Mouse (Mus musculus): ENCODE data around the gene Unc13b. TPM values are rescaled to one million over a fixed set of nuclear protein-coding genes. Genes with fewer than 3 reads are reported as not detected.
"Not testable (repeated sequence)": the region's sequence is repeated elsewhere in the genome, so short reads cannot be mapped to it uniquely, and the experiment has no call there.

Unc13b gene
- polyA plus RNA-seq, 1 experiment: 1.4 TPM

DNA sequence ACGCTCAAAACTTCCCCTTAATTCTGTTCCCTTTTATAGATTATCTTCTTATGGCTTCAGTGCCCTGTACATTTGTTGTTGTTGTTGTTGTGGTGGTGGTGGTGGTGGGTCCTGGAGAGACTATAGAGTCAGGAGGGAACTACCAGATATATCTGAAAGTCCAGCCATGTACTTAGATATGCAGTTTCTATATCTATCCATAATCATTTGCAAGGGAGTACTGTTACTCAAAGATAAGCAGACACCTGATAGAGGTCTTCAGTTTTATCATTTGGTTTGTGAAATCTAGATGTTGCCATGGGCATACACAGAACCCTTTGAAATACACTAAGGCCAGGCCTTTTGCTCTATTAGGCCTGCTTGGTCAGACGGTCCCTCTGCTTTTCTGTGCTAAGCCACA lies 55.8 kb downstream of the Unc13b start:
- Histone ChIP-seq H3K4me1 (ENCODE audit: control insufficient read depth, insufficient read depth, insufficient read length, low read length) (no peaks in the 10 kb centered on the region), H3K4me3 (ENCODE audit: insufficient read depth, low read depth, low read length) (no peak overlapping the region), H3K27ac (replicated peaks; ENCODE audit: low read depth, low read length) (no peak overlapping the region)

- Histone ChIP-seq H3K4me3 (ENCODE audit: insufficient read depth, low read depth, low read length) (no peak overlapping the region), H3K27ac (replicated peaks; ENCODE audit: low read depth, low read length) (no peak overlapping the region), H3K4me1 (ENCODE audit: control insufficient read depth, insufficient read depth, insufficient read length, low read length) (no peaks in the 10 kb centered on the region)
Measured at GRCm38 (mm10) chr4:43114946-43115345, 56.2 kb downstream of the Unc13b start.

- Histone ChIP-seq H3K27ac (replicated peaks; ENCODE audit: low read depth, low read length) (no peak overlapping the region), H3K4me3 (ENCODE audit: insufficient read depth, low read depth, low read length) (no peak overlapping the region), H3K4me1 (ENCODE audit: control insufficient read depth, insufficient read depth, insufficient read length, low read length) (no peaks in the 10 kb centered on the region)
Measured at GRCm38 (mm10) chr4:43116249-43116648, 57.5 kb downstream of the Unc13b start.

- Histone ChIP-seq H3K4me1 (ENCODE audit: control insufficient read depth, insufficient read depth, insufficient read length, low read length) (no peaks in the 10 kb centered on the region), H3K27ac (replicated peaks; ENCODE audit: low read depth, low read length) (no peak overlapping the region), H3K4me3 (ENCODE audit: insufficient read depth, low read depth, low read length) (no peak overlapping the region)
Measured at GRCm38 (mm10) chr4:43129750-43130149, 71.0 kb downstream of the Unc13b start.

DNA sequence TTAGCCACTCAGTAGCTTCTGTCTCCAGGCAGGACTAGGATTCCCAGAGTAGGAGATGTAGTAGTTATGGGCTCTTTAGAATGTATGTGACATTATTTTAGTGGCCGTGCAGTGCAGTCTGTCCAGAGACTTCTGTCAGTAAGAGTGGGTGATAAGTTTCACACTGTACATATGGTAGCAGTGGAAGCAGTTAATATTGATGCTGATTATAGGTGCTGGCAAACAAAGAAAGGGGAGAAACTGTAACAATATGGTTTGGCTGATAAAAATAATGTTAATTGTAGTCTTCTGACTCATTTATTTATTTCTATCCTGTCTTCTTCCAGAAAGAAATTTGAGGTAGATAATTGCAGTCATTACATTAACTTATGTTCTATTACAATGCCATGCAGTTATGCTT lies 83.9 kb downstream of the Unc13b start:
- no peak overlapping the region for H3K27ac ChIP-seq (replicated peaks; ENCODE audit: low read depth, low read length)
- no peaks in the 10 kb centered on the region for H3K4me1 ChIP-seq (ENCODE audit: control insufficient read depth, insufficient read depth, insufficient read length, low read length)
- no peak overlapping the region for H3K4me3 ChIP-seq (ENCODE audit: insufficient read depth, low read depth, low read length)

DNA sequence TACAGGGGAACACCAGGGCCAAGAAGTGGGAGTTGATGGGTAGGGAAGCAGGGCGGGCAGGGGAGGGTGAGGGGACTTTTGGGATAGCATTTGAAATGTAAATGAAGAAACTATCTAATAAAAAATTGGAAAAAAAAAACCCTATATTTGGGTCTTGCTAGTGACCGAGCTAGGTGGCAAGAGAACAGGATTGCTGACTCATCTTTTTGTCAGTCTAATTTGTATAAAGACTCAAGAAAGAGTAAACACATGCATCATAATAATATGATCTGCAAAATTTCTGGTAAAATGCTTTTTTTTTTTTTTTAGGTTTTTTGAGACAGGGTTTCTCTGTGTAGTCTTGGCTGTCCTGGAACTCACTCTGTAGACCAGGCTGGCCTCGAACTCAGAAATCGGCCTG lies 93.7 kb downstream of the Unc13b start:
- H3K4me3 ChIP-seq (ENCODE audit: insufficient read depth, low read depth, low read length); H3K27ac ChIP-seq (replicated peaks; ENCODE audit: low read depth, low read length); H3K4me1 ChIP-seq (ENCODE audit: control insufficient read depth, insufficient read depth, insufficient read length, low read length): not testable (repeated sequence)

- Histone ChIP-seq H3K4me1 (ENCODE audit: control insufficient read depth, insufficient read depth, insufficient read length, low read length) (no peaks in the 10 kb centered on the region), H3K27ac (replicated peaks; ENCODE audit: low read depth, low read length) (no peak overlapping the region), H3K4me3 (ENCODE audit: insufficient read depth, low read depth, low read length) (no peak overlapping the region)
Measured at GRCm38 (mm10) chr4:43160045-43160444, 101.3 kb downstream of the Unc13b start.

- H3K4me3 ChIP-seq (ENCODE audit: insufficient read depth, low read depth, low read length): no peak overlapping the region
- H3K4me1 ChIP-seq (ENCODE audit: control insufficient read depth, insufficient read depth, insufficient read length, low read length): no peaks in the 10 kb centered on the region
- H3K27ac ChIP-seq (replicated peaks; ENCODE audit: low read depth, low read length): no peak overlapping the region
Measured at GRCm38 (mm10) chr4:43161124-43161657, 102.4 kb downstream of the Unc13b start.

GRCm38 (mm10) chr4:43163205-43163604 lies 104.5 kb downstream of the Unc13b start:
- Histone ChIP-seq H3K4me1 (ENCODE audit: control insufficient read depth, insufficient read depth, insufficient read length, low read length) (no peaks in the 10 kb centered on the region), H3K27ac (replicated peaks; ENCODE audit: low read depth, low read length) (no peak overlapping the region), H3K4me3 (ENCODE audit: insufficient read depth, low read depth, low read length) (no peak overlapping the region)

GRCm38 (mm10) chr4:43165403-43166005 lies 106.8 kb downstream of the Unc13b start:
- Histone ChIP-seq H3K27ac (replicated peaks; ENCODE audit: low read depth, low read length) (no peak overlapping the region), H3K4me3 (ENCODE audit: insufficient read depth, low read depth, low read length) (no peak overlapping the region), H3K4me1 (ENCODE audit: control insufficient read depth, insufficient read depth, insufficient read length, low read length) (no peaks in the 10 kb centered on the region)

GRCm38 (mm10) chr4:43170028-43170427 lies 111.3 kb downstream of the Unc13b start:
- Histone ChIP-seq H3K4me3 (ENCODE audit: insufficient read depth, low read depth, low read length) (no peak overlapping the region), H3K27ac (replicated peaks; ENCODE audit: low read depth, low read length) (no peak overlapping the region), H3K4me1 (ENCODE audit: control insufficient read depth, insufficient read depth, insufficient read length, low read length) (no peaks in the 10 kb centered on the region)

DNA sequence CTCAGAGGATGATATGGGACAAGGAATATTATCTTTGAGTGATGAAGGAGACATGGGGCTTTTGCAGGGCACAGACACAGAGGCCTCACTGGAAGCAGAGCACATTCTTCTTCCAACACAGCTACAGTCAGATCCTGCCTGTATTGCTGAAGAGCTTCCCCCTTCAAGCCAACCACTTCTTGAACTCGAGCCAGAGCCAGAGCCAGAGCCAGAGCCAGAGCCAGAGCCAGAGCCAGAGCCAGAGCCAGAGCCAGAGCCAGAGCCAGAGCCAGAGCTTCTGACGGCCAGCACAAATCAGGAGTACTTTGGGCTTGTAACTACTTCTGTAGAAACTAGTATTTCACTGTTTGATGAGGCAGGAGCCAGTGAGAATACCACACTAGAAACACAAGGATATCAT lies 118.4 kb downstream of the Unc13b start:
- H3K27ac ChIP-seq (replicated peaks; ENCODE audit: low read depth, low read length): no peak overlapping the region
- no peaks in the 10 kb centered on the region for H3K4me1 ChIP-seq (ENCODE audit: control insufficient read depth, insufficient read depth, insufficient read length, low read length)
- H3K4me3 ChIP-seq (ENCODE audit: insufficient read depth, low read depth, low read length): no peak overlapping the region

- H3K27ac ChIP-seq (replicated peaks; ENCODE audit: low read depth, low read length): no peak overlapping the region
- H3K4me1 ChIP-seq (ENCODE audit: control insufficient read depth, insufficient read depth, insufficient read length, low read length): no peaks in the 10 kb centered on the region
- H3K4me3 ChIP-seq (ENCODE audit: insufficient read depth, low read depth, low read length): no peak overlapping the region
Measured at GRCm38 (mm10) chr4:43182474-43183168, 123.9 kb downstream of the Unc13b start.

GRCm38 (mm10) chr4:43187439-43187838 lies 128.7 kb downstream of the Unc13b start:
- Histone ChIP-seq H3K4me1 (ENCODE audit: control insufficient read depth, insufficient read depth, insufficient read length, low read length) (no peaks in the 10 kb centered on the region), H3K27ac (replicated peaks; ENCODE audit: low read depth, low read length) (no peak overlapping the region), H3K4me3 (ENCODE audit: insufficient read depth, low read depth, low read length) (no peak overlapping the region)

DNA sequence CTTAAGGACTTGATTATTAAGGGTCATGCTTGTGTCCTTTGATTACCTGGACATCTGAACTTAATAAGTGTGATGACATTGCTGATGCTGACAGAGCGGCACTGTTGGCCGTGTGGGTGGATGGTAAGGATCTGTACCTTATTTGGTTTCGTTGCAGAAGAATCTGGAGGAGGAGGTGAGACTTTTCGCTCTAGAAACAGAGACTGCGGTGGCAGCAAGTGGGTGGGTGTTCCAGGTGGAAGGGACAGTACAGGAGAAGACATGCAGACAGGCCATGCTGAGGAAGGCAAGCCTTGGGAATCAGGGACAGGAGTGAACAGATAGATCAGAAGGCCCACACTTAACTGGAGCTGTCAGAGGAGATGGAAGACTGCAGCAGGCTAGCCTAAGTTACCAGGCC lies 130.6 kb downstream of the Unc13b start:
- H3K4me1 ChIP-seq (ENCODE audit: control insufficient read depth, insufficient read depth, insufficient read length, low read length): no peaks in the 10 kb centered on the region
- no peak overlapping the region for H3K27ac ChIP-seq (replicated peaks; ENCODE audit: low read depth, low read length)
- no peak overlapping the region for H3K4me3 ChIP-seq (ENCODE audit: insufficient read depth, low read depth, low read length)

DNA sequence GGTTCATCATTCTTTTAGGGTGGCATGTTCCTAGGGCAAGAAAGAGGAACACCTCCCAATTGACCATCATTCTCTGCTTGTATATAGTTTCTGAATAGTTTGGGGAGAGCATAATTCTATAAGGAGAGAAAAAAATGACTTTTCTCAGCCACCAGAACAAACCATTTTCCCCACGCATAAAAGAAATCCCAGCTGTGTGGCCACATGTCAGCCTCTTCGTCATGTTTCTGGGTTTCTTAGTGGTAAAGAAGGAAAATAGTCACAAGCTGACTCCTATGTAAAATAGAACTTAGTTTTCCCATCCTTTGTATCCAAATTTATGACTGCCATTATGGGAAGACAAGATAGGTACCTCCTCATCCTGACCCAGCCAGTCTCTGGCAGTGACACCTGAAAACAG lies 146.2 kb downstream of the Unc13b start:
- H3K27ac ChIP-seq (replicated peaks; ENCODE audit: low read depth, low read length): no peak overlapping the region
- H3K4me1 ChIP-seq (ENCODE audit: control insufficient read depth, insufficient read depth, insufficient read length, low read length): no peaks in the 10 kb centered on the region
- H3K4me3 ChIP-seq (ENCODE audit: insufficient read depth, low read depth, low read length): no peak overlapping the region

All from brown adipose tissue, adult 24 weeks (tissue).